Mouse (Mus musculus) embryo, embryonic 11 days (tissue): ENCODE results near the gene Xpo4.
"Not testable (repeated sequence)": the region's sequence is repeated elsewhere in the genome, so short reads cannot be mapped to it uniquely, and the experiment has no call there.

Source experiments
- DNase-seq: peaks from one replicate; pipeline ENCODE4 v3.0.0-alpha.2; 2015

The Xpo4 gene

DNA sequence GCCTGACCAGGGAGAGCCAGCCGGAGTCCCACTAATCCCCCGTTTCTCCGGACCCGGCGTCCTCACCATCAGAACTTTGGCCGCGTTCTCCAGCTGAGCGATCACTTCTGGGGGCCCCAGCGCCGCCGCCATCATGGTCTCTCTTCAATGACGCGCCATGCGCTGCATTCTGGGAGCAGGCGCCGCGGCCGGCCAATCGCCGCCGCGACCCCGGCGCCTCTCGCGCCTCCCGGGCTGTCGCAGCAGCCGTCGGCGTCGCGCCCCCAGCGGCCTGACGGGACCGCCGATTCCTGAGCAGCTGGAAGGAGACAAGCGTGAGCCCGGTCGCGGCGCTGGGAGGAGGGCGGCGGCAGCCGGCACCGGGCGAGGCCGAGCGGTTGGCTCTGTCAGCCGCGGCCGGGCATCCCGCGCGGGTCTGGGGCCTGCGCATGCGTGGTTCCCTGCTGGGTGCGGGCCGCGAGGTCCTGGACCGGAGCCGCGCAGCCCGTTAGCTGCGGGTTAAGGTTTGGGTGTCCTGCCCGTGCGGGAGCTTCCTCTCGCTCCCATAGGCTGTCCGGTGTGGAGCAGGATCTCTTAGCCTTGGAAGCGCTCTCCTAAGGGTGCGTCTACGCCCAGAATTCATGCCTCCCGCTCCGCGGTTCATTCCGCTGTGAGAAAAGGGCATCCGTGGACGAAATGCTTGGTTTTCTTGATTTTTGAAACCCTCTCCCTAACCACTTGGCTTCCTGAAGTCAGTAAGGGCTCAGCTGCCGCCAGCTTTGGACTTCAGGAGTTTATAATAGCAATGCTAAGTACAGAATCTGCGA lies at the start of gene Xpo4:
Xpo4 (minus strand) TSS at position 609 of the 806 bp plus-strand sequence.
- DNase-seq: peak; percentile 93

DNA sequence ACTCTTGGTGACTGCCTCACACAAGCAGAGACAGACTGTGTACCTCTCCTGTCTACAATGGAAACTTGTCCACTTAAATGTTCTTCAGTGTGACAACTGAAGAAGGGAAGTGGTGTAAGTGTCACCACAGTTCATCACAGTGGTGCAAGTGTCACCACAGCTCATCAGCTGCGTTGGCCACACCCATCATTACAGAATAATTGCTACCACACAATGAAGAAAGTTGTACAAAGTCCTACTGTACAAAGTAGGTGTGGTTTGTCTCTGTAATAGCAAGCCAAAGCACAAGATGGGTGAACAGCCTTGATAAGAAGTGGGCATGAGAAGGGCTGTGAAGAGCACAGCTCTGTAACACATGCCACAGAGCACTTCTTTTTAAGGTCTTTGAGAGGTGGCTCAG lies 47.7 kb upstream of the Xpo4 start:
- DNase-seq: no peak

DNA sequence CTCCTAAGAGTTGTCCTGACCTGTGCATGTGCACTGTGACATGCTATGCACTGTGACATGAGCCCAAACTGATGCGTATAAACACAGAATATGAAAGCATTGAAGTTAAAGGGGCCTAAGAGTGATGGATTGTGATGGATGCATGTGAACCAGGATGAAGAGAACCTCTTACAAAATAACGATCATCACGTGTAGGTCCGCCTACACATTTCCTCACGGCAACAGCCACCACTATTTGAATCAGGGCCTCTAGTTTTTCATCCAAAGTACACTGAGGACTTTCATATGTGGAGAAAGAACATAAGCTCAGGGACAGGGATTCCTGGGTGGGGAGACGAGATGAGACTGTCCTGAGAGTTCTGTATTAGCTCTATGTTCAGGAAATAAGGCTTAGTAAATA lies 45.8 kb upstream of the Xpo4 start:
- DNase-seq: no peak

DNA sequence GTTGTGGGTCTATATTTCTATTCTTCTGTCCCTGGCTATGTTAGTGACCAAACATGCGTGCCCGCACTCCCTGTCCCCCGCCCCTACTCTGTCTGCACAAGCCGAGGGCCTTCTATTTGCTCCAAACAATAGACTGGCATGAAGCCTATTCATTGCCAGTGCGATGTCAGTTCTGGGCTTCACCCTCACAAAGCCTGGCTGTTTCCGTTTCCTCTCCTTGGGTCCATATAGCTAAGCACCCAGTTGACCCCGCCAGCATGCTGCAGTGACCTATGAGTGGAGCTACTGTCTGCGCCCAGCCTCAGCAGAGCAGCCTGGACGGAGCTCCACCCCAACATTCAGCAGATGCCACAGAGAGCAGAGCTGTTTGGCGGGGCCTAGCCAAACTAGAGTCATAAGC lies 43.9 kb upstream of the Xpo4 start:
- peak; percentile 53 for DNase-seq

DNA sequence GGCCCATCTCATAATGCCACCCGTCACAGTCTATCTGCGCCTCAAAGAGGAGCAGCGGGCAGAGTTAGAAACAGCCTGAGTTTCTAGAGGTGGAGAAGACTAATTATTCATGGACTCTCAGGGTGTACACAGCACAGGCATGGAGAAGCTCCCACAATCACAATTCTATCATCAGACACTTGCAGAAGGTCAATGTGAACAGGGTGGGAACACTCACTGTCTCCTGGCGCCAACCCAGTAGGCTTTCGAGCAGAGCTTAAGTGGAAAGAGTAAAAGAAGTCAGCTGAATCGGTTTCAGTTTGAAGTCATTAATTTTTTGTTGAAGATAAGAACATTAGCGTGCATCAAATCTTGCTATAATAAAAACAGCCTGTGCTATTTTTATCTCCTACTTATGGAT lies 43.4 kb upstream of the Xpo4 start:
- DNase-seq: no peak

DNA sequence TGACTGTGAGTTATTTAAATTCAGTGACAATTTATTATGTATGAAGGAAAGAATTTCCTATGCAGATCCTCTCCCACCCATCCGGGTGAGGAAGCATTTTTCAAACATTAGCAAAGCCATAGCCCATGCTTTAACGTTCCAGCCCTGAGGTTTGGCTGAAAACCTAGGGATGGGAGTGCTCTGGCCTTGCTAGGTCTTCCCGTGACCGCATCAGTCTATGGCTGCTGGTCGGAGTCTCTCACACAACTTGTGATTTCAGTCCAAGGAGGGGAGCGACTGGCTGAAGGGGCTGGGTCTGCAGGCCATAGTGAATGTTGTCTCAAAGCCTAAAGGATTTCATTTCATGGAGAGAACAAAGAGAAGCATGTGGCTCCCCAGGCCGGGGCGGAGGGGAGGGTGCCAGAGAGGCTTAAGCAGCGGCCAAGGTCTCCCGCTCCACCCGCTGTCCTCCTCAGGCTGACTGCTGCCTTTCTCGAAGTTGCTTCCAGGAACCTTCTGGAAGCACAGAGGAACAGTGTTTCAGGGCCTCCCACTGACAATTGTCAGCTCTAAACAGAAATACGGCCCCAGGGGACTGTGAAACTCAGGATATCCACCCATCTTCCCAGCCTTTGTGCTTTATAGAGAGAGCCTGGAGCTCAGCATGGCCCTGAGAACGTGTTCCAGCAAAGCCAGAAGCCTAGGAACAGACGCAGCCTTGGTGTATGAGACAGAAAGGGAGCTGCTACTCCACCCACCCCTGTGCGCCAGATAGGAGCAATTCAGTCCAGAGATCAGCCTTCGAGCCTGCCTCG lies 42.1 kb upstream of the Xpo4 start:
- DNase-seq: peak; percentile 31

DNA sequence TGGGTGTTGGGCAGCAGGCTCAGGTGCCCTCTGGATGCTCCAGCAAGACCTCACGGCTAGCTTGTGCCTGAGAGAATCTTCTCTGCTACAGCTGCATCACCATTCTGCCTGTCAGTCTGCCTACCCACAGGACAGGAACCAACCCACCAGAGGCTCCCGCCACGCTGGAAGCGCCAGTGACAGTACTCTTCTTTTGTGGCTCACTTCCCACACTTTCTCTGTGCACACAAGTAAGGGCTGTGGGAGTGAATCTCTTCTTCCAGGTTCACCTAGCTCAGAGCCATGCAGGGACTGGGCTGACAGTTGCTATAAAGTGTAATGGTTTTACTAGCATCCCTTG lies 41.5 kb upstream of the Xpo4 start:
- no peak for DNase-seq

DNA sequence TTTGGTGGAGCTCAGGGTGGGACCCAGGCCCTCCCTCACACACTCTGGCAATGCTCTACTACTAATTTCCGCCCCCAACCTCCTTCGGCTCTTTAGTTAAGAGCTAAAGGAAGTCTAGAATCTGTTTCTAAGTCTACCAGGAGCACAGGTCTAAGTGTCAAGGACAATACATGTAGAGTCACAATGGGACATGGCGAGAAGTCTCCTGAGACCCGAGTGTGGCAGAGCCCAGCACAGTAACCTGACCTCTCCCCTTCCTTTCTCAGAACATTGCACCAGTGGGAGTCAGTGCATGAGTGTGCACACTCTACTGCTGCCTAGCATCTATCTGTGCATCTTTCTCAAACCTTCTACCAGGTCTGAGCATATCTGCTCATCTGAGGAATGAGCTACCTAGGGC lies 40.5 kb upstream of the Xpo4 start:
- DNase-seq: no peak

DNA sequence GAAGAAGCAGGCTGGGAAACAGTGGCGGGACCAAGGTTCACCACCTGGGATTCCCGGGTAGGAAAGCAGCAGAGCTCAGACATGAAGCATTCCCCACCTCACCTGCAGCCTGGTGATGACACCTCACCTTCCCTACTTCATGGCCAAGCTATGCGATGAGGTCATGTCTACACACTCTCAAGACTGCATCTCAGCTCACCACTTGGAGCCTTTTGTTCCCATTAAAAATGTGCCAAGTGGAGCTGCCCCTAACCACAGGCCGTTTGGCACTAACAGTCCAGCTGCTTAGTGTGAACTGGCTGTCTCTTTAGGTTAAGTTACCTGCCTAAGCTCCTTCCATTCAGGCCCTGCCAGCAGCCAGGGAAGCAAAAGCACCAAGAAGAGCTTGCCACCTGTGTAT lies 39.8 kb upstream of the Xpo4 start:
- no peak for DNase-seq

DNA sequence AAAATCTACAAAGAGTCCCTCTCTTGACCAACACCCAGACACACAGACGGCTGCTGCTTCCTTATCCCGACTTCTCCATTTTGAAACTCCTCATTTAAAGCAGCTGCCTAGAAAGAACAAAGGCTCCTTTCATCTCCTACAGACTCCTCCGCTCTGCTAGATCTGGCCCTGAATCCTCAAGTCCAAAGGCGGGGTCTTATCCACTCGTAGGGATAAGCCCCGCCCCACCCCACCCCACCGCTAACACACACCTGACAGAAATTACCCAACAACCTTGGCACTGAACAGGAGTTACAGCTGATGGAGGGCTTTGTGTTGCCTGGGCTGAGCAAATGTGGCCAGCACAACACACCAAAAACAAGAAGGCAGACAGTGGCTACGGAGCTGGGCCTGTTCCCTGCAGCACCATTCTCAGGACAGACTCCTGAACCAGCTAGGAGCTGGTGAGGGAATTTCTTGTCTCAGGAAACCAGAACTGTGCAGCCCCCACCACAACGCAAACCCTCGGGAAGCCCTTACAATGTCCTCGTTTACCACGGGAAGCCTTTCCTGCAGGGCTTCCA lies 36.8 kb upstream of the Xpo4 start:
- DNase-seq: peak; percentile 61

DNA sequence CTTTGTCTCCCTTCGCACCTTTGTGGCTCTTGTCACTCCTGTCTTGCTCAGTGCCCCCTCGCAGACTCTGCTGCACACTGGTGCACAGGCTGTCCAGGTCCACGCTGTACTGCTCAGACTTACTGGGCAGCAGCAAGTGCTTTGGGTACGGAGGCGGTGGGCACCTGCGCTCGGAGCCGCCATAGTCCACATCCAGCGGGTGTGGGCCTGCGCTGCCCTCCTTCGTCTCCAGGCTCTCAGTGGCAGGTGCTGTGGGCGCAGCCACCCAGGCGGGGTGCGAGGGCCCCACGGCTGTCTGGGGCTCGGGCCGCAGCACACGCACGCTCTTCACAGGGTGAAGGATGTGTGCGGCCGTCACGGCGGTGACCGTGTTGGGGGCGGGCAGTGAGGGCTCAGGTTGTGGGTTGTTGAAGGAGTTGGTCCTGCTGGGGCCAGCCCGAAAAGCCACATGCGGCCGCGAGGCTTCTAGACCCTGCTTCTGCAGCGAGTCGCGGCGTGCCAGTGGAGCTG lies 34.3 kb upstream of the Xpo4 start:
- DNase-seq: no peak

DNA sequence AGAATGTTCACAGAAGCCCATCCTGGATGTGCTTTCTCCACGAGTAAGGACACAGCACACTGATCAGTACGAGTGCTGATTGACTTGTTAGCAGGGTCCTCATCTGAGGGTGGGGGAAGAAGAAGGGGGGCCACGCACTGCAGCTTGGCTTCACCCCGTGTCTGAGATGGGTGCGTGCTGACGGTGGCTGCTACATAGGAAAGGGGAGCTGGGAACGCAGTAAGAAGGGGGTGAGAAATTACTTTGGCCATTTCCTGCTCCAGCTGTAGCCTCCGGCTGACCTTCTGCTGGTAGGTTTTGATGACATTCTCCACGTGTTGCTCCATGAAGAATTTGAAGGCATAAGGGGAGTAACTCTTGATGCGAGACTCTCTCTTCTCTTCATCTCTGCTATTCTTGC lies 33.8 kb upstream of the Xpo4 start:
- DNase-seq: no peak

DNA sequence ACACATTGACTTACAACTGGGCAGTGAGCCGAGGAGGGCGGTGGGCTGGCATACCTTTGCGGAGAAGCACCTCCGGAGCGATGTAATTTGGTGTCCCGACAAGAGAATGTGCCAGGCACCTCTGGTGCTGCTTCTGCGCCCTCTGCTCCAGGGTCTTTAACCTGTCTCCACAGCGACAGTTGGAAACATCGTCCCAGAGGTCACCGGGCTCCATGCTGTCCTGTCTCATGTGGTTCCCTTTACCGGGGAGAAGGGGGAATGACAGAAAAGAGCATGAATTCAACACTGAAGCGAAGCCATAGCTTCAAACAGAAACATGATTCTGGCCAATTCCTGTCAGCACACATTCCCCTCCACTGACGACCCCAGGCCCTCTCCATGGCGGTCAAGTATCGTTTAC lies 30.8 kb upstream of the Xpo4 start:
- no peak for DNase-seq

DNA sequence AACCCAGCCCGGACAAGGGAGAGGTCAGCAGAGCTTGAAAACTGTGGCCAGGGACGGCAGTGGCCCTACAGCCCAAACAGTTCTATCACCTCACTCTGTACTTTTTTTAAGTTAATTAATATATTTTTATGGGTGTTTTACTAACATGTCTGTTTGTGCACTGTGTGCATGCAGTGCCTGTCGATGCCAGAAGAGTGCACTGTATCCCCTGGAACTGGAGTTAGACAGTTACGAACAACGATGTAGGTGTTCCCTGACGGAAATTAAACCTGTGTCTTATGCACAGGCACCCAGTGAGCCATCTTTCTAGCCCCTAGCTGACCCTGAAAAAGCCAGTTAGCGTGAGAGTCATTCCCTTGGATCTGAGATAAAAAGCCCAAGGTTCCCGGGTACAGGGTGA lies 30.3 kb upstream of the Xpo4 start:
- DNase-seq: peak; percentile 17

DNA sequence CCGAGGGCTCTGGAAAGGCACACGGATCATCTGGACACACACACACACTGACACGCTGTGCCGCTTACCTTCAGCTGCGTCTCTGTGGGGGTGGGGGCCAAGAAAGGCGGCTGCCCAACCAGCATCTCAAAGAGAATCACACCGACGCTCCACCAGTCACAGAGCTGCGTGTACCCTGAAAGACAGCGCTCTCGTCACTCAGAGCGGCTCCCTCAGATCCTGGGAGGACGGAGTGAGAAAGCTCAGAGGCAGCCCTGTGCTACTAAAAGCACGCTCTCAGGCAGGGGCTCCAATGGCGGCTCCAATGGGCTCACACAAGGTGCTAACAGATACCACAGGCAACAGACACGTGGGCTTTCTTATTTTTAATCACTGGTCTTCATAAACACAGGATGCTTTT lies 29.0 kb upstream of the Xpo4 start:
- no peak for DNase-seq

DNA sequence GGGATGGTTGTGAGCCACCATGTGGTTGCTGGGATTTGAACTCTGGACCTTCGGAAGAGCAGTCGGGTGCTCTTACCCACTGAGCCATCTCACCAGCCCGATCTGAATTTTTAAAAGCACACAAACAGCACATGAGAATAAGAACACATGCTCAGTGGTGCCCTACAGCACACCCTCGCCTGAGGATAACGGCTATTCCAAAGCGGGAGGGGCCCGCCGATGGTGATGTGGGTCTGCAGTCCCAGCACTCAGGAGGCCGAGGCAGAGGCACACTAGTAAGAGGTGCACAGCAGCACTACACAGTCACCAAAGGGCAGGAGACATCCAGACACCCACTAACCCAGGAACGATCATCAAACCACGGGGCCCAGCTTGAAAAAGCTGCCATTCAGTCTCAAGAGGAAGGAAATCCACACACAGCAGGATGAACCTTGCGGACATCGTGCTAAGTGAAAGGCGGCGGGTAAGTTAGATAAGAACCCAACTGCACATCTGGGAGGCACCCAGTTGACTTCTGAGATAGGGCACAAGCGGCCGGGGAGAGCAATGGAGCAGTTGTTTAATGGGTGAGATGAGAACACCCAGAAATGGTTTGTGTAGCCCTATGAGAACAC lies 27.4 kb upstream of the Xpo4 start:
- DNase-seq: no peak

DNA sequence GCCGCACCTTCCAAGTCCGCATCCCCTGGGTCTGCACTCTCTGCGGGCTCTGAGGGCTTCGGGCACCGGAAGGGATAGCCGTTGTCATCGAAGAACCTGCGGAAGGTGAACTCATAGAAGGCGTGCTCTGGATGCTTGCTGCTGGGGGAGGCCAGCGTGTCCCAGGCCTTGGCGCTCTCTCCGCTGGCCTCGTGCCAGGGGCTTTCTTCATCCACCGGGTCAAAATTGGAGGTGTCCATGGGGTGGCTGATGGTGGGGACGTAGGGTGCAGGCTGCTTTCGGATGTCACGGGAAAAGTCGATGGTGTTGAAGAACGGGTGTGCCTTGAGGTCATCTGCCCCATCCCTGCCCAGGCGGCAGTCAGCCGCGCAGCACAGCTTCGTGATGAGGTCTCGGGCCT lies 26.1 kb upstream of the Xpo4 start:
- no peak for DNase-seq

DNA sequence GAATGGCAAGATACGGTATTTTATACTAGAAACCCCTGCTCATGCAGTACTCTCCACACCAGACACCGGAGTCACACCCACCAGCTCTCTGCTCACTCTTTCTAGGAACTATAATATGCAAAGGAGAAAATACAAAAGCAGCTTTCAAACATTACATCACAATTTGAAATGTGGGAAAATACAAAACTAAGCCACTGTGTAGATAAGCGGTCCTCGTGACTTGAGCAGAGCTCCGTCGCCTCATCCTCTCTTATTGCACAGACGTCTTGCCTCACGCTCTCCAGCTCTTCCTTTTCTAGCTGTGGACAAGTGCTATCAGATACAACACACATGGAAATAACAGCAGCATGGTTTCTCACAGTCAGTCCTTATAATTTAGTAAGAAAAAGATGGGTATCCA lies 25.5 kb upstream of the Xpo4 start:
- DNase-seq: no peak

DNA sequence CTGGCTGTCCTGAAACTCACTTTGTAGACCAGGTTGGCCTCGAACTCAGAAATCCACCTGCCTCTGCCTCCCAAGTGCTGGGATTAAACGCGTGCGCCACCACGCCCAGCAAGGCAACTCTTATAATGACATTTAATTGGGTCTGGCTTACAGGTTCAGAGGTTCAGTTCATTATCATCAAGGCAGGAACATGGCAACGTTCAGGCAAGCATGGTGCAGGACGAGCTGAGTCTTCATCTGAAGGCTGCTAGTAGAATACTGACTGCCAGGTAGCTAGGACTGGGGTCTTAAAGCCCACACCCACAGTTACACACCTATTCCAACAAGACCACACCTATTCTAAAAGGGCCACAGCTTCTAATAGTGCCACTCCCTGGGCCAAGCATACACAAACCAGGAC lies 22.8 kb upstream of the Xpo4 start:
- DNase-seq: not testable (repeated sequence)

DNA sequence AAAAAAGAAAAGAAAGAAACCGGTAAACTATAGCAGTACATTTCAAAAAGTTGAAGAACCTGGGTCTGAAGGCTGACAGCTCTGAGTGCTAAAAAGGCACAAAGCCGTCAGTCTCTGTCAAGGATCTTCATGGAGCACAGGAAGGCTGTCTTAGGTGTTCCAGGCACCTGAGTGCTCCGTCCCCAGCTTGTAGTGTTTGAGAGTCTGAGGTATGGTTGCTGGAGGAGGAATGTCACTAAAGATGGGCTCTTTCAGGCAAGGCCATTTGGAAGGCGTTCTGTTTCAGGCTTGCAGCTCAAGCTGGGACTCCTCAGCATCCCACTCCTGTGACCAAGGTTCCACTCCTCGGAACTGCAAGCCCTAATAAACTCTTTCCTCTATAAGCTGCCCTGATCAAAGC lies 22.2 kb upstream of the Xpo4 start:
- no peak for DNase-seq

DNA sequence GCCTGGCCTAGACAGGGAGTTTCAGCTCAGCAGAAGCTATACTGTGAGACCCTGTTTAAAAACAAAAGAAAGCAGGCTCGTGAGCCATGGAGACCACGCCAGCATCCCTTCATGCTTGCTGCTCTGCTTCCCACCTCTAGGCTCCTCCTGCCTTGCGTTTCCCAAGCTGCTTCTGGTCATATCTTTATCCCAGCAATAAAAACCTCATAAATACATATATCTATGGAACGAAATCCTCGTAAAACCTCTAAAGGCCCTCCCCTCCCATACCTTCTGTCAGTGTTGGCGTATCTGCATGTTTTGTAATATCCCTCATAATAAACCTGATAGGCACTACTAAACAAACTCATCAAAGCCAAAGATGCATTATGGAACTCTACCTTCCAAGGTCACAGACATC lies 21.4 kb upstream of the Xpo4 start:
- DNase-seq: no peak

DNA sequence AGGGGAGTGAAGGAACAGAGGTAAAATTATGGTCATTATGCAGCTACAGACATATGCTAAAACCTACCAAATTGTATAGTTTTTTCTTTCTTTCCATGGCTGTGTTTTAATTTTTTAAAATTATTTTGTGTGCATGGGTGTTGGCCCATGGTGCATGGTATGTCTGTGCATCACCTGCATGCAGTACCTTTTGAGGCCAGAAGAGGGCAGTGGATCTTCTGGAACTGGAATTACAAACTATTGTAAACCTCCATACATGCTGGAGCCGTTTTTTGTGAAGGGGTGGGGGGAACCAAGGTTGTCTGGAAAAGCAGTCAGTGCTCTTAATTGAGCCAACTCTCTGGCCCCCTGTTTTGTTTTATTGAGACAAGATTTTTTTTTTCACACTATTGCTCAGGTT lies 19.3 kb upstream of the Xpo4 start:
- peak; percentile 70 for DNase-seq

DNA sequence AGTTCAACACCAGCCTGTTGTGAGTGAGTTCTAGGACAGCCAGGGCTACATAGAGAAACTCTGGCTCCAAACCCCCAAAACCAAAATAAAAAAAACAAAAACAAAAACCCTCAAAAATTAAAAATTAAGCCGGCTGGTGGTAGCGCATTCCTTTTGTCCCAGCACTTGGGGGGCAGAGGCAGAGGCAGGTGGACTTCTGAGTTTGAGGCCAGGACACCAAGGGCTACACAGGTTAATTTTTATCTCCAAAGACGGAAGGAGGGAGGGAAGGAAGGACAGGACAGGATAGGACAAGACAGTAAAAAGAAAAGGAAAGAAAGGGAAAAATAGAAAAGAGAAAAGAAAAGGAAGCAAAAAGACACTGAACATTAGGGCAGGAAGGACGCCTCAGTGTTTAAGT lies 17.5 kb upstream of the Xpo4 start:
- no peak for DNase-seq
